Mouse (Mus musculus) MEL (cell line): Measurements from ENCODE around the gene Cdh13.

ENCODE experiments used
- CTCF ChIP-seq, 3 experiments: IDR thresholded peaks in 2 of 3; conservative IDR thresholded peaks in 1 of 3; 2 replicates each; pipeline ENCODE4 v1.5.1; 2011 to 2012; ENCODE audit warnings: low read length in 3 of 3, low read depth in 2 of 3, mild to moderate bottlenecking in 2 of 3, improper control_type of control experiment in 1 of 3, inconsistent platforms in 1 of 3, mixed read lengths in 1 of 3, moderate library complexity in 1 of 3; ENCODE audit not compliant: control insufficient read depth in 1 of 3, insufficient read depth in 1 of 3, poor library complexity in 1 of 3, severe bottlenecking in 1 of 3
- GATA1 ChIP-seq: IDR thresholded peaks from 2 replicates; pipeline ENCODE4 v1.6.1; 2011; ENCODE audit warnings: low read depth, low read length, improper control_type of control experiment
- MAX ChIP-seq: IDR thresholded peaks from 2 replicates; pipeline ENCODE4 v1.6.1; 2011; ENCODE audit warnings: low read length, improper control_type of control experiment
- NRF1 ChIP-seq: IDR thresholded peaks from 2 replicates; pipeline ENCODE4 v1.6.1; 2014; ENCODE audit warnings: low read depth, mild to moderate bottlenecking, inconsistent platforms, low read length, improper control_type of control experiment, moderate library complexity; ENCODE audit not compliant: poor library complexity, insufficient read depth, severe bottlenecking

- TF ChIP-seq MAX (no peak), CTCF (IDR thresholded peaks at IDR 0.05 in 2 of 3, conservative IDR thresholded peaks at IDR 0.05 in 1 of 3; ENCODE audit: control insufficient read depth in 1 of 3, insufficient read depth in 1 of 3, low read depth in 2 of 3, low read length in 3 of 3, poor library complexity in 1 of 3, severe bottlenecking in 1 of 3) (no peak), GATA1 (no peak), NRF1 (no peak)
These were observed 297.7 kb downstream of the Cdh13 start for GRCm38 (mm10) chr8:118581256-118581655.
